Mouse (Mus musculus) megakaryocyte-erythroid progenitor cell, adult 5-6 weeks (primary cell): ENCODE data around the gene Smoc2. TPM values are rescaled to one million over a fixed set of nuclear protein-coding genes. Genes with fewer than 3 reads are reported as not detected.

Experiments
- ATAC-seq: replicated peaks from 2 replicates; pipeline ENCODE4 v1.8.0; 2016; ENCODE audit warnings: mild to moderate bottlenecking, inconsistent platforms; ENCODE audit not compliant: severe bottlenecking, poor library complexity, low FRiP score, low TSS enrichment
- total RNA-seq, 2 experiments: library from RNA; stranded (forward) in 1 of 2; stranded (reverse) in 1 of 2; fragments of 200-1000, 215-1000 nt in 1 of 2; fragments of >200 nt in 1 of 2; fragmentation: Nextera tagmentation in 1 of 2; gene quantifications; 2 replicates each; pipeline ENCODE4 v1.2.3; 2014 to 2017

The Smoc2 gene
- total RNA-seq, 2 experiments from 2014 or later = not detected

- no peak for ATAC-seq
Measured at GRCm38 (mm10) chr17:14392443-14392842, 113.1 kb downstream of the Smoc2 start.

- ATAC-seq = no peak
Measured at GRCm38 (mm10) chr17:14394861-14395260, 115.6 kb downstream of the Smoc2 start.

GRCm38 (mm10) chr17:14397456-14397855 lies 118.2 kb downstream of the Smoc2 start:
- no peak for ATAC-seq

- no peak for ATAC-seq
Measured at GRCm38 (mm10) chr17:14398650-14399424, 119.5 kb downstream of the Smoc2 start.

GRCm38 (mm10) chr17:14400960-14401359 lies 121.7 kb downstream of the Smoc2 start:
- ATAC-seq = no peak

GRCm38 (mm10) chr17:14407874-14408273 lies 128.6 kb downstream of the Smoc2 start:
- ATAC-seq = no peak

GRCm38 (mm10) chr17:14412460-14412859 lies 133.2 kb downstream of the Smoc2 start:
- ATAC-seq = no peak

- ATAC-seq = no peak
Measured at GRCm38 (mm10) chr17:14414511-14414910, 135.2 kb downstream of the Smoc2 start.

- ATAC-seq = no peak
Measured at GRCm38 (mm10) chr17:14420460-14421046, 141.2 kb downstream of the Smoc2 start.

- no peak for ATAC-seq
Measured at GRCm38 (mm10) chr17:14426481-14426880, 147.2 kb downstream of the Smoc2 start.

GRCm38 (mm10) chr17:14434717-14435116 lies 155.4 kb downstream of the Smoc2 start:
- no peak for ATAC-seq

GRCm38 (mm10) chr17:14445611-14446010 lies 166.3 kb downstream of the Smoc2 start:
- ATAC-seq = no peak

- ATAC-seq = no peak
Measured at GRCm38 (mm10) chr17:14447275-14447674, 168.0 kb downstream of the Smoc2 start.

Other genes starting within 250 kb of the Smoc2 start
- gene Gm7358, start 220.0 kb upstream of the Smoc2 start, total RNA-seq (2014; fragmentation: Nextera tagmentation) = not detected in 2 replicates
- gene Gm7358, start 220.0 kb upstream of the Smoc2 start, total RNA-seq (2017) = not detected in 2 replicates
- not detected in 2 replicates for gene Dact2, start 75.2 kb upstream of the Smoc2 start, total RNA-seq (2014; fragmentation: Nextera tagmentation)
- gene Dact2, start 75.2 kb upstream of the Smoc2 start, total RNA-seq (2017) = not detected in 2 replicates